Mouse (Mus musculus): ENCODE measurements around the gene Arf1. TPM values are rescaled to one million over a fixed set of nuclear protein-coding genes. Genes with fewer than 3 reads are reported as not detected.

Gene Arf1
- total RNA-seq, 1 experiment = 347 TPM

GRCm38 (mm10) chr11:59176475-59176874 is 51.6 kb downstream of the Arf1 start:
- Histone ChIP-seq H3K27ac (ENCODE audit: insufficient read depth, low read depth, low read length, poor library complexity, severe bottlenecking) (no peak overlapping the region), H3K9ac (ENCODE audit: insufficient read depth, low read depth, low read length, poor library complexity, severe bottlenecking) (peak overlapping the region; percentile 3; the same call in 1 of the 2 replicates), H3K4me3 (ENCODE audit: insufficient read depth in 1 of 2, low read depth in 1 of 2, low read length in 2 of 2, poor library complexity in 1 of 2, severe bottlenecking in 1 of 2) (peak overlapping the region; percentile 9 to 57; a peak in 3 of 4 replicates), H3K36me3 (ENCODE audit: control insufficient read depth, insufficient read depth, low read length, poor library complexity, severe bottlenecking) (no peaks in the 10 kb centered on the region), H3K4me1 (ENCODE audit: control insufficient read depth in 2 of 2, insufficient read depth in 2 of 2, low read length in 2 of 2, poor library complexity in 1 of 2) (peaks cover 0 to 2% of the 10 kb centered on the region in 2 experiments; a peak in 1 of 4 replicates), H3K9me3 (ENCODE audit: control insufficient read depth, insufficient read depth, low read depth, low read length) (no peaks in the 10 kb centered on the region)
- in situ Hi-C loops (cut with MboI; ENCODE audit: low sequenced_read_pairs in 2 of 2, unreplicated experiment in 2 of 2) = no loop called here
- TF ChIP-seq HCFC1 (IDR thresholded peaks at IDR 0.05; ENCODE audit: borderline replicate concordance, insufficient read depth, low read length) = no peak
- TF ChIP-seq ZNF384 (IDR thresholded peaks at IDR 0.05; ENCODE audit: low read depth, low read length) = no peak
- no peak for TF ChIP-seq MAFK (IDR thresholded peaks at IDR 0.05; ENCODE audit: insufficient read depth, low read depth, low read length)
- no peak for DNase-seq (ENCODE audit: low read depth, low spot score)

GRCm38 (mm10) chr11:59174189-59174838 is 53.8 kb downstream of the Arf1 start:
- Histone ChIP-seq H3K9ac (ENCODE audit: insufficient read depth, low read depth, low read length, poor library complexity, severe bottlenecking) (no peak overlapping the region), H3K9me3 (ENCODE audit: control insufficient read depth, insufficient read depth, low read depth, low read length) (no peaks in the 10 kb centered on the region), H3K4me1 (ENCODE audit: control insufficient read depth in 2 of 2, insufficient read depth in 2 of 2, low read length in 2 of 2, poor library complexity in 1 of 2) (peaks cover 0 to 2% of the 10 kb centered on the region in 2 experiments; a peak in 1 of 4 replicates), H3K36me3 (ENCODE audit: control insufficient read depth, insufficient read depth, low read length, poor library complexity, severe bottlenecking) (no peaks in the 10 kb centered on the region), H3K27ac (ENCODE audit: insufficient read depth, low read depth, low read length, poor library complexity, severe bottlenecking) (no peak overlapping the region), H3K4me3 (ENCODE audit: insufficient read depth in 1 of 2, low read depth in 1 of 2, low read length in 2 of 2, poor library complexity in 1 of 2, severe bottlenecking in 1 of 2) (no peak overlapping the region)
- in situ Hi-C loops (cut with MboI; ENCODE audit: low sequenced_read_pairs in 2 of 2, unreplicated experiment in 2 of 2) = no loop called here
- no peak for TF ChIP-seq HCFC1 (IDR thresholded peaks at IDR 0.05; ENCODE audit: borderline replicate concordance, insufficient read depth, low read length)
- TF ChIP-seq CHD2 (IDR thresholded peaks at IDR 0.05; ENCODE audit: low read depth, low read length) = no peak
- TF ChIP-seq ZC3H11A (IDR thresholded peaks at IDR 0.05; ENCODE audit: borderline replicate concordance, low read depth, low read length) = no peak
- no peak for TF ChIP-seq MAFK (IDR thresholded peaks at IDR 0.05; ENCODE audit: insufficient read depth, low read depth, low read length)
- TF ChIP-seq ZNF384 (IDR thresholded peaks at IDR 0.05; ENCODE audit: low read depth, low read length) = no peak
- no peak for DNase-seq (ENCODE audit: low read depth, low spot score)

- H3K9ac ChIP-seq (ENCODE audit: insufficient read depth, low read depth, low read length, poor library complexity, severe bottlenecking) = no peak overlapping the region
Measured at GRCm38 (mm10) chr11:59170549-59170948, 57.5 kb downstream of the Arf1 start.

GRCm38 (mm10) chr11:59169807-59170206 is 58.3 kb downstream of the Arf1 start:
- in situ Hi-C loops (cut with MboI; ENCODE audit: low sequenced_read_pairs in 2 of 2, unreplicated experiment in 2 of 2) = no loop called here
- no peaks in the 10 kb centered on the region for H3K9me3 ChIP-seq (ENCODE audit: control insufficient read depth, insufficient read depth, low read depth, low read length)
- H3K36me3 ChIP-seq (ENCODE audit: control insufficient read depth, insufficient read depth, low read length, poor library complexity, severe bottlenecking) = no peaks in the 10 kb centered on the region
- TF ChIP-seq ZNF384 (IDR thresholded peaks at IDR 0.05; ENCODE audit: low read depth, low read length) = no peak
- no peak for TF ChIP-seq ZC3H11A (IDR thresholded peaks at IDR 0.05; ENCODE audit: borderline replicate concordance, low read depth, low read length)
- no peak for TF ChIP-seq HCFC1 (IDR thresholded peaks at IDR 0.05; ENCODE audit: borderline replicate concordance, insufficient read depth, low read length)
- no peak for TF ChIP-seq MAFK (IDR thresholded peaks at IDR 0.05; ENCODE audit: insufficient read depth, low read depth, low read length)
- no peak for TF ChIP-seq CHD2 (IDR thresholded peaks at IDR 0.05; ENCODE audit: low read depth, low read length)
- no peaks in the 10 kb centered on the region; a peak in 1 of 4 replicates for H3K4me1 ChIP-seq (ENCODE audit: control insufficient read depth in 2 of 2, insufficient read depth in 2 of 2, low read length in 2 of 2, poor library complexity in 1 of 2)
- H3K27ac ChIP-seq (ENCODE audit: insufficient read depth, low read depth, low read length, poor library complexity, severe bottlenecking) = no peak overlapping the region
- H3K4me3 ChIP-seq (ENCODE audit: insufficient read depth in 1 of 2, low read depth in 1 of 2, low read length in 2 of 2, poor library complexity in 1 of 2, severe bottlenecking in 1 of 2) = no peak overlapping the region
- no peak for DNase-seq (ENCODE audit: low read depth, low spot score)
- no peak overlapping the region for H3K9ac ChIP-seq (ENCODE audit: insufficient read depth, low read depth, low read length, poor library complexity, severe bottlenecking)

More at GRCm38 (mm10) chr11:59170549-59170948, 57.5 kb downstream of the Arf1 start:
- DNase-seq (ENCODE audit: low read depth, low spot score) = no peak
- no peaks in the 10 kb centered on the region; a peak in 1 of 4 replicates for H3K4me1 ChIP-seq (ENCODE audit: control insufficient read depth in 2 of 2, insufficient read depth in 2 of 2, low read length in 2 of 2, poor library complexity in 1 of 2)
- in situ Hi-C loops (cut with MboI; ENCODE audit: low sequenced_read_pairs in 2 of 2, unreplicated experiment in 2 of 2) = no loop called here
- no peaks in the 10 kb centered on the region for H3K36me3 ChIP-seq (ENCODE audit: control insufficient read depth, insufficient read depth, low read length, poor library complexity, severe bottlenecking)
- no peak overlapping the region for H3K27ac ChIP-seq (ENCODE audit: insufficient read depth, low read depth, low read length, poor library complexity, severe bottlenecking)
- no peaks in the 10 kb centered on the region for H3K9me3 ChIP-seq (ENCODE audit: control insufficient read depth, insufficient read depth, low read depth, low read length)
- no peak overlapping the region for H3K4me3 ChIP-seq (ENCODE audit: insufficient read depth in 1 of 2, low read depth in 1 of 2, low read length in 2 of 2, poor library complexity in 1 of 2, severe bottlenecking in 1 of 2)
- TF ChIP-seq CHD2 (IDR thresholded peaks at IDR 0.05; ENCODE audit: low read depth, low read length) = no peak
- no peak for TF ChIP-seq HCFC1 (IDR thresholded peaks at IDR 0.05; ENCODE audit: borderline replicate concordance, insufficient read depth, low read length)
- TF ChIP-seq MAFK (IDR thresholded peaks at IDR 0.05; ENCODE audit: insufficient read depth, low read depth, low read length) = no peak
- TF ChIP-seq ZNF384 (IDR thresholded peaks at IDR 0.05; ENCODE audit: low read depth, low read length) = no peak
- TF ChIP-seq ZC3H11A (IDR thresholded peaks at IDR 0.05; ENCODE audit: borderline replicate concordance, low read depth, low read length) = no peak
